Mouse (Mus musculus) heart, embryonic 11.5 days (tissue): ENCODE measurements around the gene Spag5. TPM values are rescaled to one million over a fixed set of nuclear protein-coding genes. Genes with fewer than 3 reads are reported as not detected.
A peak's percentile ranks its signal among the peaks of the same experiment; 100 is the strongest.

Source experiments
- ATAC-seq: fragments of 200-750 bp; cut with Nextera tagmentation; replicated peaks from 2 replicates; pipeline ENCODE4 v1.8.0; 2017; ENCODE audit warnings: moderate library complexity; ENCODE audit not compliant: insufficient number of reproducible peaks, low FRiP score, low TSS enrichment
- H3K27ac ChIP-seq: fragments of 300-500 bp; sonication (generic); 2 replicates; pipeline ENCODE4 v1.5.1; 2014; ENCODE audit warnings: mild to moderate bottlenecking, low read depth, low read length
- H3K27me3 ChIP-seq: fragments of 300-500 bp; sonication (generic); 2 replicates; pipeline ENCODE4 v1.6.1; 2014; ENCODE audit warnings: mild to moderate bottlenecking, low read length, mixed read lengths; ENCODE audit not compliant: control insufficient read depth, insufficient read depth
- H3K36me3 ChIP-seq: fragments of 300-500 bp; sonication (generic); 2 replicates; pipeline ENCODE4 v1.6.1; 2014; ENCODE audit warnings: mild to moderate bottlenecking, low read length, moderate library complexity, mixed read lengths; ENCODE audit not compliant: control insufficient read depth, insufficient read depth
- H3K4me1 ChIP-seq: fragments of 300-500 bp; sonication (generic); 2 replicates; pipeline ENCODE4 v1.6.1; 2014; ENCODE audit warnings: low read length; ENCODE audit not compliant: control insufficient read depth, insufficient read depth
- H3K4me2 ChIP-seq: fragments of 300-500 bp; sonication (generic); 2 replicates; pipeline ENCODE4 v1.6.1; 2014; ENCODE audit warnings: mild to moderate bottlenecking, moderate library complexity
- H3K4me3 ChIP-seq: fragments of 300-500 bp; sonication (generic); 2 replicates; pipeline ENCODE4 v1.5.1; 2014; ENCODE audit warnings: low read depth, low read length
- H3K9ac ChIP-seq: fragments of 300-500 bp; sonication (generic); 2 replicates; pipeline ENCODE4 v1.6.1; 2014; ENCODE audit warnings: mild to moderate bottlenecking, low read depth, low read length, moderate library complexity
- H3K9me3 ChIP-seq: fragments of 300-500 bp; sonication (generic); replicated peaks from 2 replicates; pipeline ENCODE4 v1.6.1; 2016; ENCODE audit warnings: low read length; ENCODE audit not compliant: control insufficient read depth
- WGBS: fragments of 180-500 bp; shearing (Covaris S2); extraction: QIAGEN DNeasy Blood & Tissue Kit; methylation state at CpG from one replicate; pipeline ENCODE4 v1.1.7; 2014; ENCODE audit not compliant: insufficient replicate concordance; 5-methylcytosine and 5-hydroxymethylcytosine counted together
- polyA plus RNA-seq: library from polyadenylated mRNA; unstranded; fragments of >200 nt; fragmentation: Nextera tagmentation; extraction: Ambion mirVana; gene quantifications from 2 replicates; pipeline ENCODE4 v1.2.1, GENCODE M21; 2014

Spag5 gene
- polyA plus RNA-seq, 1 experiment from 2014 or later: 31.7 TPM

DNA sequence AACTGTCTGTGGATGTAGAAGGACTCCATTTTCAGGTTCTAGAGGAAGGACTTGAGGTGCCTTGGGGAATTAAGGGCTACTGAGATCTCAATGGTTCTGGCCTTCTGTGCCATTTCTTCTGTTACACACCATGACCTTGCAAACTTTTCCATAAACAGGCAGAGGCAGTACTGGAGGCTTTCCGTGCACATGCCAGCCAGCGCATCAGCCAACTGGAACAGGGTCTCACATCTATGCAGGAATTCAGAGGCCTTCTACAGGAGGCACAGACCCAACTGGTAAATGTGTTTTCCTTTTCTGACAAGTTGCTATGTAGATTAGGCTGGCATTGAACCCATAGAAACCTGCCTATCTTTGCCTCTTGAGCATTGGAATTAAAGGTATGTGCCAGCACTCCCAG, 12.3 kb downstream of the Spag5 start:
- H3K9me3 ChIP-seq: no peaks in the 10 kb centered on the region
- peaks cover 49% of the 10 kb centered on the region for H3K36me3 ChIP-seq
- H3K4me1 ChIP-seq: no peaks in the 10 kb centered on the region
- H3K27me3 ChIP-seq: no peaks in the 10 kb centered on the region
- no peak for ATAC-seq
- no peak overlapping the region for H3K4me3 ChIP-seq
- H3K4me2 ChIP-seq: no peak overlapping the region
- WGBS: 97% methylated on average over 2 of the region's 2 CpGs
- H3K9ac ChIP-seq: no peak overlapping the region
- no peak overlapping the region for H3K27ac ChIP-seq

DNA sequence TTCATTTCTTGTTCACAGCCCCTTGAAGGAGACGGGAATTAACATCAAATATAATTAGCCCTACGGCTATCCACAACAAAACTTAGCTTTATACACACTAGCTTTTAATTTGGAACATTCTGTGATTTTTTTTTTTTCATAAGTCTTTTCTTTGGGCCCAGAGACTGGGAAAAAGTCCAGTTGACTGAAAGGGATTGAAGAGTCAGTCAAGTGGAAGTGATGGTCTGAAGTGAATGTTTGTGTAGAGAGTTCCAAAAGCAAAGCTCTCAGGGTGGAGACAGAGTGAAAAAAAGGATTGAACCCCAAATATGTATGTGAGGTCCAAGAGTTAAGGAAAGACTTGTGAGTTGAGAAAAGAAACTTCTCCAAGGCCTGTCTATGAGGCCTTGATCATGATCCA, 17.1 kb downstream of the Spag5 start:
- 92% methylated on average over 2 of the region's 2 CpGs for WGBS
- H3K4me3 ChIP-seq: no peak overlapping the region
- H3K27ac ChIP-seq: no peak overlapping the region
- H3K36me3 ChIP-seq: peaks cover 56% of the 10 kb centered on the region
- peaks cover 4% of the 10 kb centered on the region; the same call in 1 of the 2 replicates for H3K4me1 ChIP-seq
- no peaks in the 10 kb centered on the region for H3K9me3 ChIP-seq
- no peak overlapping the region for H3K9ac ChIP-seq
- no peak for ATAC-seq
- no peak overlapping the region for H3K4me2 ChIP-seq
- no peaks in the 10 kb centered on the region for H3K27me3 ChIP-seq

DNA sequence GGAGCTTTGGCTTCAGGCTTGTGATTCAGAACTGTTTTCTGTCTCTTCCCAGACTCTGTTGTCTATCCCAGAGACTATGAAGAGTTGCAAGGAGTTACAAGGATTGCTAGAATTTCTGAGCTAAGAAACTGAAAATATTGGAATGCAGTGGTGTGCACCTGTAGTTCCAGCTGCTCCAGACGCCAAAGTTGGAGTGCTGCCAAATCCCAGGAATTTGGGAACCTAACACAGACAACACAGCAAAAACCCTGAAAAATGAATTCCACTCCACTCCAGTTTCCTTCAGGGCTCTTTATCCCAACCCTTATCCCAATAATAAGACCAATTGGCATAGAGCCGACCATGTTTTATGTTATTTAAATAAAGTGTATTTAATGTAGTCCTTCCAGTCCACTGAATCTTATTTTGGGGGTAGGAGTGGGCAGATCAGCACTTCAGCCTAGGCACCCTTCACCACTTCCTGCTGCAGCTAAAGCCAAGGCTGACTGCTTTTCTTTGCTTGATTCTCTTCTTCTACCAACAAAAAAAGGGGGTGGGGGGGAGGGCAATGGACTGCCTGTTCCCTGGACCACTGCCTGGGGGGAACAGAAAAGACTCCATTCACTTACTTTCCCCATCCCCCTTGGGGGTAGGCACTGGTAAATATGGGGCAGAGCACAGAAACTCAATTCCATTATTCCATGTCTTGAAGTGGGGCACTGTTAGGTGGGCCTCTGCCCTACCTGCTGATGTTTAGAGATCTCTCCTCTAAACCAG, 20.9 kb downstream of the Spag5 start:
- Histone ChIP-seq H3K9me3 (no peaks in the 10 kb centered on the region), H3K4me1 (peaks cover 4% of the 10 kb centered on the region; the same call in 1 of the 2 replicates), H3K36me3 (peaks cover 35% of the 10 kb centered on the region), H3K4me3 (no peak overlapping the region), H3K4me2 (peak overlapping the region; percentile 52), H3K9ac (no peak overlapping the region), H3K27ac (no peak overlapping the region), H3K27me3 (no peaks in the 10 kb centered on the region)
- no peak for ATAC-seq
- 54% methylated on average over 2 of the region's 2 CpGs for WGBS

DNA sequence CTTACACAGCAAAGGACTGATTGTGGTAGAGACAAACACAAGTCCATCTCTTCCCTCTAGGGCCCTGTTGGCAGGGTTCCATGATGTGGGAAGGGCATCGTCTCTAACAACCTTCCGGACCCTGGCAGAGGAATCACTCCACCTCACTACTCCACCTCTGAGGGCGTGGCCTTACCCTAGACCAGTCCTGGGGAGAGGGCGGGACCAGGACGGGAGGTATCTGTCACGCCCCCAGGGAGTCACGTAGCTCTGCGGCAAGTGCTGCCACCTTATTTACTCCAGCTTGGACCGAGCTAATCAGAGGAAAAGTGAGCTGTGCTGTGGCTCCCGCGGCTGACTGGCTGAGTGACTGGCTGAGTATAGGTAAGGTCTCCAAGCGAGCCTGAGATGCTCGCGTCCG, 21.5 kb downstream of the Spag5 start, which contains the start of gene Aldoc:
TSS of gene Aldoc (plus strand) at position 109 of the 400 bp plus-strand sequence.
- 3% methylated on average over 15 of the region's 15 CpGs for WGBS
- Histone ChIP-seq H3K9me3 (no peaks in the 10 kb centered on the region), H3K9ac (no peak within 1 kb of the TSS), H3K27ac (no peak within 1 kb of the TSS), H3K4me2 (peak within 1 kb of the TSS; percentile 52), H3K4me1 (peaks cover 4% of the 10 kb centered on the region; the same call in 1 of the 2 replicates), H3K36me3 (peaks cover 29% of the 10 kb centered on the region), H3K4me3 (peak within 1 kb of the TSS; percentile 23; the same call in 1 of the 2 replicates), H3K27me3 (no peaks in the 10 kb centered on the region)
- ATAC-seq: peak; percentile 90

DNA sequence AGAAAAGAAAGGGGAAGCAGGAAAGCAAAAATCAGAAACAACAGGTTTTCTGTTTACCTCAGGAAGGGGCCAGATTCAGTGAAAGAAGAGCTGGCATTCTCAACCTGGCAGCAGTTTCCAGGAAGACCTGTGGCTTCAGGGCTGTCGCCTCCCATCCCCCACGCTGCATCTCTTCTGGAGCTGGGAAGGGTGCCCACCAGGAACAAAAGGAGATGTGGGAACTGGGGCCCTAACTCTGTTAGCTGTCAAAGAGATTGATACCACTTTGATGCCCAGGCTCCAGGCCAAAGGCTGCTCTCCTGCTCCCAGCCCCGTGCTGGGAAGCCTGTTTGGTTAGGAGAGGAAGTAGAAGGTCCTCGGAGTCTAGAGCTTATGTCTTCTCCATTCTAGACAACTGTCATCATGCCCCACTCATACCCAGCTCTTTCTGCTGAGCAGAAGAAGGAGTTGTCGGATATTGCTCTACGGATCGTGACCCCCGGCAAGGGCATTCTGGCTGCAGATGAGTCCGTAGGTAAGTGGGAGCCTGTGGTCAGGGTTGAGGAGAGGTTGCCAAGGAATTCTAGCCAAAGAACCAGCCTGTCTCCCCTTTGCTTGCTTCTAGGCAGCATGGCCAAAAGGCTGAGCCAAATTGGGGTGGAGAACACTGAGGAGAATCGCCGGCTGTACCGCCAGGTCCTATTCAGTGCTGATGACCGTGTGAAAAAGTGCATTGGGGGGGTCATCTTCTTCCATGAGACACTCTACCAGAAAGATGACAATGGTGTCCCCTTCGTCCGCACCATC, 22.9 kb downstream of the Spag5 start:
- no peak overlapping the region for H3K4me2 ChIP-seq
- H3K27ac ChIP-seq: no peak overlapping the region
- H3K4me1 ChIP-seq: peaks cover 4% of the 10 kb centered on the region
- no peaks in the 10 kb centered on the region for H3K9me3 ChIP-seq
- no peak for ATAC-seq
- no peak overlapping the region for H3K9ac ChIP-seq
- 88% methylated on average over 15 of the region's 15 CpGs for WGBS
- no peak overlapping the region for H3K4me3 ChIP-seq
- no peaks in the 10 kb centered on the region for H3K27me3 ChIP-seq
- peaks cover 19% of the 10 kb centered on the region for H3K36me3 ChIP-seq

DNA sequence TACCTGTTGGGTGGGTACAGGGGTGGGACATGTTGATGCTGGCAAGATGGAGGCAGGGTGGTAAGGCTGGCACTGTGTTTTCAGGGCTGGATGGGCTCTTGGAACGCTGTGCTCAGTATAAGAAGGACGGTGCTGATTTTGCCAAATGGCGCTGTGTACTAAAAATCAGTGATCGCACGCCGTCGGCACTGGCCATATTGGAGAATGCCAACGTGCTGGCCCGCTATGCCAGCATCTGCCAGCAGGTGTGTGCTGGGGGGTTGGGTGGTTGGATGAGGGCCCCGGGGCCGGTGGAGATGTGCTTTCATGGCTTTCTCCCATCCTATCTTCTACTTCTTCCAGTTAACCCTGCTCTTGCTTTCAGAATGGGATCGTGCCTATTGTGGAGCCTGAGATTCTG, 23.6 kb downstream of the Spag5 start:
- no peak overlapping the region for H3K9ac ChIP-seq
- H3K9me3 ChIP-seq: no peaks in the 10 kb centered on the region
- no peak overlapping the region for H3K4me2 ChIP-seq
- WGBS: 96% methylated on average over 12 of the region's 12 CpGs
- ATAC-seq: no peak
- peaks cover 14% of the 10 kb centered on the region for H3K36me3 ChIP-seq
- no peak overlapping the region for H3K27ac ChIP-seq
- no peak overlapping the region for H3K4me3 ChIP-seq
- H3K4me1 ChIP-seq: peaks cover 4% of the 10 kb centered on the region
- H3K27me3 ChIP-seq: no peaks in the 10 kb centered on the region

DNA sequence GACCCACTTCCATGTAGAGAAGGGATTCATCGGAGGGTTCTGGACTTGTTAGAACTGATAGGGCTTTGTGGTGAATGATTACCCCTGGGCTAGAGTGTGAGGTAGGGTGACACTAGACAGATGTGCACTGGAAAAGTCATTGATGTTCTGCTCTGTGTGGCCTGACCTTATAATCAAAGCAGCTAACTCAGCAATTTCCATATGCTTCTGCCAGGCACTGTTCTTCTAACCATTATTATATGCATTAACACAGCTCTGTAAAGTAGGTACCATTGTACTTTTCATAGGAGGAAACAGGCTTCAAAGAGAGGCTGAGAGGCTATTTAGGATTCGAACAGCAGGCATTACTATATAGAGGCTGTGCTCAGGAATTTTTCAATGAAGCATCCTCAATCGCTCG, 25.9 kb downstream of the Spag5 start:
- Histone ChIP-seq H3K4me1 (peaks cover 4% of the 10 kb centered on the region), H3K4me2 (no peak overlapping the region), H3K27ac (no peak overlapping the region), H3K9ac (no peak overlapping the region), H3K27me3 (no peaks in the 10 kb centered on the region), H3K9me3 (no peaks in the 10 kb centered on the region), H3K4me3 (no peak overlapping the region), H3K36me3 (0 out of 2 replicates have a peak, but pooled peaks cover 2% of the 10 kb centered on the region)
- WGBS: 90% methylated on average over 4 of the region's 4 CpGs
- ATAC-seq: no peak

DNA sequence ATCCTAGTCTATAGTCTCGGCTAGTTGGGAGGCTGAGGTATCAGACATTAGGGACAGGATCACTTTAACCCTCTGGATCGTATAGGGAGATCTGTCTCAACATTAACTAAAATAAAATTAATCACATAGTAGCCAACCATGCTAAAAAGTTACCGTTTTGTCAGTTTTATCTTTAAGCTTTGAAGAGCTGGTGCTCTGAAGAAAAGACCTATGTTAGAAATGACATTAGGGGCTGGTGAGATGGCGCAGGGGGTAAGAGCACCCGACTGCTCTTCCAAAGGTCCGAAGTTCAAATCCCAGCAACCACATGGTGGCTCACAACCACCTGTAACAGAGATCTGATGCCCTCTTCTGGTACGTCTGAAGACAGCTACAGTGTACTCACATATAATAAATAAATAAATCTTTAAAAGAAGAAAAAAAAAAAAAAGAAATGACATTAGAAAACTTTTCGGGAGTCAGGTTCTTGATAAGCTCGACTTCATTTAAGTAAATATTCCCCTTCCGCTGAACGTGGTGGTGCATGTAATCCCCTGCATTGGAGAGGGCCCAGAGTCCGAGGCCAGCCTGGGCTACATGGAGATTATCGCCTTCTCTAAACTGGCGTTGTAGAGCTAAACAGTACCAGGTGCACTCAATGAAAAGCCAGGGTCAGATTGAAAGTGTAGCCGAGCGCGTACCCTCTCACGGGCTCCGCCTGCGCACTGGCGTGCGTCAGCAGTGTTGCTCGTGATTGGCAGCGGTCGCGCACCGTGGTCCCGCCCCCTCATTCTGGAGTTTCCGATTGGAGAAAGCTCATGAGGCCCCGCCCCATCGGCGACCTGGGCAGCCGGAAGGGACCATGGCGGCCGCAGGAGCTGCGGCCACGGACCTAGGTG, 26.5 kb downstream of the Spag5 start, which contains the start of gene Pigs:
TSS of gene Pigs (plus strand) at position 782 of the 878 bp plus-strand sequence.
- Histone ChIP-seq H3K27me3 (no peaks in the 10 kb centered on the region), H3K4me3 (peak within 1 kb of the TSS; percentile 95), H3K9ac (peak within 1 kb of the TSS; percentile 89), H3K9me3 (no peaks in the 10 kb centered on the region), H3K4me2 (peak within 1 kb of the TSS; percentile 92), H3K27ac (no peak within 1 kb of the TSS), H3K4me1 (peaks cover 4% of the 10 kb centered on the region), H3K36me3 (0 out of 2 replicates have a peak, but pooled peaks cover 2% of the 10 kb centered on the region)
- 12% methylated on average over 37 of the region's 37 CpGs for WGBS
- ATAC-seq: peak; percentile 92
